Mouse (Mus musculus) bone marrow, adult 2 months (tissue): Measurements from ENCODE around the gene Olfr1002. TPM values are rescaled to one million over a fixed set of nuclear protein-coding genes. Genes with fewer than 3 reads are reported as not detected.
"Not testable (repeated sequence)": the region's sequence is repeated elsewhere in the genome, so short reads cannot be mapped to it uniquely, and the experiment has no call there.

Experiments used
- H3K27ac ChIP-seq: fragments of 200-500 bp; 2 replicates; pipeline ENCODE4 v1.5.1; 2012; ENCODE audit warnings: low read depth, mild to moderate bottlenecking, control low read depth, inconsistent platforms, low read length; ENCODE audit not compliant: control insufficient read depth, poor library complexity, insufficient read depth
- H3K4me1 ChIP-seq: fragments of 200-500 bp; 2 replicates; pipeline ENCODE4 v1.6.1; 2011; ENCODE audit warnings: low read length; ENCODE audit not compliant: control insufficient read depth, insufficient read depth
- H3K4me3 ChIP-seq: fragments of 200-500 bp; replicated peaks from 2 replicates; pipeline ENCODE3; 2011; ENCODE audit warnings: mild to moderate bottlenecking, low read depth, low read length, control low read depth; ENCODE audit not compliant: control insufficient read depth
- CTCF ChIP-seq: fragments of 200-500 bp; IDR thresholded peaks from 2 replicates; pipeline ENCODE4 v1.5.1; 2011; ENCODE audit warnings: low read length, control low read depth; ENCODE audit not compliant: control insufficient read depth, insufficient read depth
- POLR2A ChIP-seq: fragments of 200-500 bp; IDR thresholded peaks from 2 replicates; pipeline ENCODE4 v1.6.1; 2011; ENCODE audit warnings: low read depth, mild to moderate bottlenecking, control low read depth, low read length, borderline replicate concordance; ENCODE audit not compliant: control insufficient read depth
- WGBS: fragments of 180-500 bp; shearing (Covaris S2); methylation state at CpG from one replicate; pipeline ENCODE4 v1.1.7; 2018; 5-methylcytosine and 5-hydroxymethylcytosine counted together
- polyA plus RNA-seq: library from polyadenylated mRNA; stranded (reverse); fragments of >200 nt; gene quantifications from 2 replicates; pipeline ENCODE4 v1.2.4, GENCODE M21; 2011; ENCODE audit warnings: low replicate concordance; ENCODE audit not compliant: missing spikeins, insufficient read depth, insufficient read length

The Olfr1002 gene
- polyA plus RNA-seq, result not detected in 2 replicates

- WGBS, result 89% methylated on average over 1 of the region's 1 CpGs
These were observed at the start of gene Olfr1002 for GRCm38 (mm10) chr2:85650604-85651003. Gene Olfr1002 (minus strand): TSS chr2:85650704.

DNA sequence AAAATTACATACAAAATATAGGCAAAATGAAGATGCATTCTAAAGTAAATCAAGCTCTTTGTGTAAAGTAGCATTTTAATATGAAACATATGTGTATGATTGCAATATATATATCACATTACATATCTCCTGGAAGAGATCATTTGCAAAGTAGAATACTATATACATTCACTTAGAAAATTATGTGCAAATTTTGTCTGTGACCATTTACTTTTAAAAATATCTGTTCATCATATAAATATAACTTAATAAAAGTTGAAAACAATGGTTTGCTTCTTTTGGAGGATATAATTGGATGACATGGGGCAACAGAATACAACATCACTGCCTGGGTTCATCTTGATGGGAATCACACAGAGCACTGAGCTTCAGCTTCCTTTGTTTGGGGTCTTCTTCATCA lies 38.6 kb upstream of the Olfr1002 start, which contains the start of gene Olfr1008:
TSS of gene Olfr1008 (plus strand) at position 301 of the 400 bp plus-strand sequence.
- Histone ChIP-seq H3K27ac (no peak within 1 kb of the TSS), H3K4me3 (no peak within 1 kb of the TSS), H3K4me1 (no peaks in the 10 kb centered on the region)
- TF ChIP-seq POLR2A (no peak), CTCF (no peak)

More at GRCm38 (mm10) chr2:85650604-85651003, at the start of gene Olfr1002:
- Histone ChIP-seq H3K27ac (no peak within 1 kb of the TSS), H3K4me3 (no peak within 1 kb of the TSS), H3K4me1 (no peaks in the 10 kb centered on the region)
- no peak for TF ChIP-seq POLR2A
- no peak for TF ChIP-seq CTCF

- no peak for TF ChIP-seq POLR2A
- TF ChIP-seq CTCF, result no peak
- Histone ChIP-seq H3K4me3 (no peak within 1 kb of the TSS), H3K27ac (no peak within 1 kb of the TSS), H3K4me1 (no peaks in the 10 kb centered on the region)
These were observed 28.2 kb upstream of the Olfr1002 start, which contains the start of gene Olfr1006 for GRCm38 (mm10) chr2:85678667-85679066. Gene Olfr1006 (minus strand): TSS chr2:85678767.

DNA sequence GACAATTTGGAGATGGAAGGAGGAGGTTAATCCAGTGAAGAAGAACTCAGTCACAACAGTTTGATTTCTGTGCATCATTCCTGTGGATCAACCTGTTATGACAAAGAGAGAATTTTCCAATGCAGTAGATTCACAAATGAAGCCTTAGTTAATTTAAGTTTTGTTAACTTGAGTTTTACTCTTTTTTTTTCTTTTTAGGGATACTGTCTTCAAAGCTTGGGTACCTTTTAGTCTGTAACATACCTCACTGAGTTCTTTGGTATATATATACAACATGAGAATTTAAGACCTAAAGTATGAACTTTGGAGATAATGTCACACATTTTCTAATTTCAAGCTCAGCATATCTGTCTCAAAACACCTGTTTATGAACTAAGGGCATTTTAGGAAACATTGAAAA lies 13.9 kb upstream of the Olfr1002 start, which contains the start of gene Olfr154:
TSS of gene Olfr154 (minus strand) at position 101 of the 400 bp plus-strand sequence.
- H3K27ac ChIP-seq, result not testable (repeated sequence)

DNA sequence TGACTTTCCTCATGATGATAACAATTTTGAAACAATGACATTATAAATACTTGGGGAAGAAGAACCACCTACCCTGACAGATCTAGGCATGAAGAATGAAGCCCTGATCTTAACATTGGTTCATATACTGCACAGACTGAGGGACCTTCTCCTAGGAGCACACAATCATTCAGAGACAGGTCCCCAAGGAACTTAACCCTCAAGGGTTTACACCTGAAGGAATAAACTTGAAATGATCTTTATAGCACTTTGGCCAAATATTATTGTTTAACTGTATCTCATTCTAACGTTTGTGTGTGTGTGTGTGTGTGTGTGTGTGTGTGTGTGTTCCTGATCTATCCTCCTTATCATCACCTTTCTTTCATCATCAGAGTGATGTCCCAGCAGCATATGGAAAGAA lies 38.7 kb downstream of the Olfr1002 start, which contains the start of gene Olfr1000:
TSS of gene Olfr1000 (minus strand) at position 101 of the 400 bp plus-strand sequence.
- Histone ChIP-seq H3K4me1 (no peaks in the 10 kb centered on the region), H3K4me3 (no peak within 1 kb of the TSS), H3K27ac (no peak within 1 kb of the TSS)
- WGBS, result 59% methylated on average over 1 of the region's 1 CpGs
- TF ChIP-seq CTCF, result no peak
- no peak for TF ChIP-seq POLR2A

More for the DNA sequence above, 13.9 kb upstream of the Olfr1002 start, which contains the start of gene Olfr154:
- H3K4me1 ChIP-seq, H3K4me3 ChIP-seq: not testable (repeated sequence)

Other genes starting within 250 kb of the Olfr1002 start
- gene Olfr992, start 241.2 kb downstream of the Olfr1002 start, polyA plus RNA-seq, result not detected in 2 replicates
- not detected in 2 replicates for gene Olfr993, start 235.8 kb downstream of the Olfr1002 start, polyA plus RNA-seq
- not detected in 2 replicates for gene Olfr994, start 214.3 kb downstream of the Olfr1002 start, polyA plus RNA-seq
- not detected in 2 replicates for gene Olfr995, start 207.1 kb downstream of the Olfr1002 start, polyA plus RNA-seq
- gene 4833423E24Rik, start 131.7 kb downstream of the Olfr1002 start, polyA plus RNA-seq, result not detected in 2 replicates
- not detected in 2 replicates for gene Olfr996, start 71.5 kb downstream of the Olfr1002 start, polyA plus RNA-seq
- gene Olfr998, start 61.8 kb downstream of the Olfr1002 start, polyA plus RNA-seq, result not detected in 2 replicates
- not detected in 2 replicates for gene Olfr1000, start 38.8 kb downstream of the Olfr1002 start, polyA plus RNA-seq
- gene Olfr154, start 13.8 kb upstream of the Olfr1002 start, polyA plus RNA-seq, result not detected in 2 replicates
- gene Olfr1006, start 28.1 kb upstream of the Olfr1002 start, polyA plus RNA-seq, result not detected in 2 replicates
- not detected in 2 replicates for gene Olfr1008, start 38.7 kb upstream of the Olfr1002 start, polyA plus RNA-seq
- not detected in 2 replicates for gene Olfr1009, start 64.7 kb upstream of the Olfr1002 start, polyA plus RNA-seq
- not detected in 2 replicates for gene Olfr1012, start 112.1 kb upstream of the Olfr1002 start, polyA plus RNA-seq
- not detected in 2 replicates for gene Olfr1013, start 116.4 kb upstream of the Olfr1002 start, polyA plus RNA-seq
- 0.52 TPM in 1 of 2 replicates, not detected in the other for gene Olfr1014, start 122.0 kb upstream of the Olfr1002 start, polyA plus RNA-seq
- not detected in 2 replicates for gene Olfr1015, start 131.3 kb upstream of the Olfr1002 start, polyA plus RNA-seq
- gene Olfr1016, start 151.8 kb upstream of the Olfr1002 start, polyA plus RNA-seq, result not detected in 2 replicates
- gene Olfr1018, start 167.8 kb upstream of the Olfr1002 start, polyA plus RNA-seq, result not detected in 2 replicates
- not detected in 2 replicates for gene Olfr1019, start 194.8 kb upstream of the Olfr1002 start, polyA plus RNA-seq
- not detected in 2 replicates for gene Olfr1020, start 196.3 kb upstream of the Olfr1002 start, polyA plus RNA-seq
- not detected in 2 replicates for gene Olfr1022, start 217.9 kb upstream of the Olfr1002 start, polyA plus RNA-seq
- gene Olfr1023, start 234.9 kb upstream of the Olfr1002 start, polyA plus RNA-seq, result not detected in 2 replicates